Mouse (Mus musculus): ENCODE results near the gene Galnt7.

Galnt7 gene

GRCm38 (mm10) chr8:57591681-57592080 lies 61.2 kb downstream of the Galnt7 start:
- in situ Hi-C loops (cut with MboI; ENCODE audit: low pct_unique_long_range_greater_than_20kb in 1 of 2, low sequenced_read_pairs in 2 of 2, unreplicated experiment in 1 of 2) = no loop called here

- in situ Hi-C loops (cut with MboI; ENCODE audit: low pct_unique_long_range_greater_than_20kb in 1 of 2, low sequenced_read_pairs in 2 of 2, unreplicated experiment in 1 of 2) = no loop called here
These were observed 62.8 kb downstream of the Galnt7 start for GRCm38 (mm10) chr8:57590015-57590414.

GRCm38 (mm10) chr8:57589176-57589575 lies 63.7 kb downstream of the Galnt7 start:
- in situ Hi-C loops (cut with MboI; ENCODE audit: low pct_unique_long_range_greater_than_20kb in 1 of 2, low sequenced_read_pairs in 2 of 2, unreplicated experiment in 1 of 2) = no loop called here

- in situ Hi-C loops (cut with MboI; ENCODE audit: low pct_unique_long_range_greater_than_20kb in 1 of 2, low sequenced_read_pairs in 2 of 2, unreplicated experiment in 1 of 2) = no loop called here
These were observed 64.2 kb downstream of the Galnt7 start for GRCm38 (mm10) chr8:57588604-57589003.

- in situ Hi-C loops (cut with MboI; ENCODE audit: low pct_unique_long_range_greater_than_20kb in 1 of 2, low sequenced_read_pairs in 2 of 2, unreplicated experiment in 1 of 2) = no loop called here
These were observed 66.2 kb downstream of the Galnt7 start for GRCm38 (mm10) chr8:57586667-57587066.

- in situ Hi-C loops (cut with MboI; ENCODE audit: low pct_unique_long_range_greater_than_20kb in 1 of 2, low sequenced_read_pairs in 2 of 2, unreplicated experiment in 1 of 2) = no loop called here
These were observed 67.0 kb downstream of the Galnt7 start for GRCm38 (mm10) chr8:57585831-57586230.

- in situ Hi-C loops (cut with MboI; ENCODE audit: low pct_unique_long_range_greater_than_20kb in 1 of 2, low sequenced_read_pairs in 2 of 2, unreplicated experiment in 1 of 2) = no loop called here
These were observed 67.7 kb downstream of the Galnt7 start for GRCm38 (mm10) chr8:57585128-57585442.

- in situ Hi-C loops (cut with MboI; ENCODE audit: low pct_unique_long_range_greater_than_20kb in 1 of 2, low sequenced_read_pairs in 2 of 2, unreplicated experiment in 1 of 2) = no loop called here
These were observed 68.3 kb downstream of the Galnt7 start for GRCm38 (mm10) chr8:57584416-57585127.

- in situ Hi-C loops (cut with MboI; ENCODE audit: low pct_unique_long_range_greater_than_20kb in 1 of 2, low sequenced_read_pairs in 2 of 2, unreplicated experiment in 1 of 2) = loop anchor here (5.0 to 10.0 kb wide), 2 partner anchors 215 to 217 kb away; no protein-coding TSS in a partner anchor
These were observed 73.0 kb downstream of the Galnt7 start for GRCm38 (mm10) chr8:57579845-57580244.

GRCm38 (mm10) chr8:57577301-57577700 lies 75.5 kb downstream of the Galnt7 start:
- in situ Hi-C loops (cut with MboI; ENCODE audit: low pct_unique_long_range_greater_than_20kb in 1 of 2, low sequenced_read_pairs in 2 of 2, unreplicated experiment in 1 of 2) = loop anchor here (5.0 to 10.0 kb wide), 2 partner anchors 218 to 220 kb away; no protein-coding TSS in a partner anchor

- in situ Hi-C loops (cut with MboI; ENCODE audit: low pct_unique_long_range_greater_than_20kb in 1 of 2, low sequenced_read_pairs in 2 of 2, unreplicated experiment in 1 of 2) = loop anchor here (5.0 to 10.0 kb wide), 2 partner anchors 219 to 221 kb away; no protein-coding TSS in a partner anchor
These were observed 76.6 kb downstream of the Galnt7 start for GRCm38 (mm10) chr8:57576238-57576637.

- in situ Hi-C loops (cut with MboI; ENCODE audit: low pct_unique_long_range_greater_than_20kb in 1 of 2, low sequenced_read_pairs in 2 of 2, unreplicated experiment in 1 of 2) = loop anchor here (5.0 to 10.0 kb wide), 2 partner anchors 219 to 222 kb away; no protein-coding TSS in a partner anchor
These were observed 77.5 kb downstream of the Galnt7 start for GRCm38 (mm10) chr8:57575336-57575735.

GRCm38 (mm10) chr8:57574398-57574797 lies 78.4 kb downstream of the Galnt7 start:
- in situ Hi-C loops (cut with MboI; ENCODE audit: low pct_unique_long_range_greater_than_20kb in 1 of 2, low sequenced_read_pairs in 2 of 2, unreplicated experiment in 1 of 2) = loop anchor here in 1 of 2 experiments (10.0 kb wide), 1 partner anchor 220 kb away; no protein-coding TSS in a partner anchor

GRCm38 (mm10) chr8:57573844-57574243 lies 79.0 kb downstream of the Galnt7 start:
- in situ Hi-C loops (cut with MboI; ENCODE audit: low pct_unique_long_range_greater_than_20kb in 1 of 2, low sequenced_read_pairs in 2 of 2, unreplicated experiment in 1 of 2) = loop anchor here in 1 of 2 experiments (10.0 kb wide), 1 partner anchor 221 kb away; no protein-coding TSS in a partner anchor

- in situ Hi-C loops (cut with MboI; ENCODE audit: low pct_unique_long_range_greater_than_20kb in 1 of 2, low sequenced_read_pairs in 2 of 2, unreplicated experiment in 1 of 2) = loop anchor here in 1 of 2 experiments (10.0 kb wide), 1 partner anchor 225 kb away; no protein-coding TSS in a partner anchor
These were observed 82.9 kb downstream of the Galnt7 start for GRCm38 (mm10) chr8:57569886-57570285.

GRCm38 (mm10) chr8:57569400-57569795 lies 83.4 kb downstream of the Galnt7 start:
- in situ Hi-C loops (cut with MboI; ENCODE audit: low pct_unique_long_range_greater_than_20kb in 1 of 2, low sequenced_read_pairs in 2 of 2, unreplicated experiment in 1 of 2) = no loop called here

- in situ Hi-C loops (cut with MboI; ENCODE audit: low pct_unique_long_range_greater_than_20kb in 1 of 2, low sequenced_read_pairs in 2 of 2, unreplicated experiment in 1 of 2) = no loop called here
These were observed 84.0 kb downstream of the Galnt7 start for GRCm38 (mm10) chr8:57568633-57569399.

GRCm38 (mm10) chr8:57567998-57568397 lies 84.8 kb downstream of the Galnt7 start:
- in situ Hi-C loops (cut with MboI; ENCODE audit: low pct_unique_long_range_greater_than_20kb in 1 of 2, low sequenced_read_pairs in 2 of 2, unreplicated experiment in 1 of 2) = no loop called here

- in situ Hi-C loops (cut with MboI; ENCODE audit: low pct_unique_long_range_greater_than_20kb in 1 of 2, low sequenced_read_pairs in 2 of 2, unreplicated experiment in 1 of 2) = no loop called here
These were observed 87.8 kb downstream of the Galnt7 start for GRCm38 (mm10) chr8:57565039-57565438.
